Mouse (Mus musculus): ENCODE data around the gene Sdha. TPM values are rescaled to one million over a fixed set of nuclear protein-coding genes. Genes with fewer than 3 reads are reported as not detected.

Sdha gene
- polyA plus RNA-seq, 1 experiment from 2014 or later: 202 TPM

- Histone ChIP-seq H3K9ac (peak overlapping the region; percentile 88), H3K9me3 (no peaks in the 10 kb centered on the region), H3K36me3 (peaks cover 15% of the 10 kb centered on the region), H3K4me1 (replicated peaks) (peaks cover 26% of the 10 kb centered on the region), H3K27ac (peak overlapping the region; percentile 86), H3K4me3 (peak overlapping the region; percentile 76), H3K4me2 (peak overlapping the region; percentile 62), H3K27me3 (no peaks in the 10 kb centered on the region)
- ATAC-seq (ENCODE audit: low FRiP score): peak; percentile 71
- 2% methylated on average over 15 of the region's 15 CpGs for WGBS
Observed at GRCm38 (mm10) chr13:74350435-74350906, 391 bp upstream of the Sdha start.

- peak; percentile 75 for ATAC-seq (ENCODE audit: low FRiP score)
- H3K27me3 ChIP-seq: no peaks in the 10 kb centered on the region
- H3K36me3 ChIP-seq: peaks cover 64% of the 10 kb centered on the region
- H3K4me3 ChIP-seq: no peak overlapping the region
- H3K4me1 ChIP-seq (replicated peaks): no peaks in the 10 kb centered on the region
- no peaks in the 10 kb centered on the region for H3K9me3 ChIP-seq
- WGBS: 58% methylated on average over 3 of the region's 3 CpGs
- no peak overlapping the region for H3K27ac ChIP-seq
- H3K9ac ChIP-seq: no peak overlapping the region
- no peak overlapping the region for H3K4me2 ChIP-seq
Observed at GRCm38 (mm10) chr13:74341036-74341435, 9.0 kb downstream of the Sdha start.

GRCm38 (mm10) chr13:74329321-74329720 is 20.8 kb downstream of the Sdha start:
- no peak overlapping the region for H3K27ac ChIP-seq
- peaks cover 79% of the 10 kb centered on the region for H3K36me3 ChIP-seq
- no peak overlapping the region for H3K4me2 ChIP-seq
- H3K4me1 ChIP-seq (replicated peaks): no peaks in the 10 kb centered on the region
- no peaks in the 10 kb centered on the region for H3K27me3 ChIP-seq
- ATAC-seq (ENCODE audit: low FRiP score): no peak
- H3K9ac ChIP-seq: no peak overlapping the region
- H3K4me3 ChIP-seq: no peak overlapping the region
- no peaks in the 10 kb centered on the region for H3K9me3 ChIP-seq

GRCm38 (mm10) chr13:74317170-74317849 is 32.8 kb downstream of the Sdha start, which contains the start of gene Pdcd6:
TSS of gene Pdcd6 (minus strand) at chr13:74317580.
- Histone ChIP-seq H3K9ac (peak within 1 kb of the TSS; percentile 89), H3K27me3 (no peaks in the 10 kb centered on the region), H3K4me2 (peak within 1 kb of the TSS; percentile 90), H3K4me1 (replicated peaks) (peaks cover 20% of the 10 kb centered on the region), H3K4me3 (peak within 1 kb of the TSS; percentile 92), H3K9me3 (no peaks in the 10 kb centered on the region), H3K36me3 (peaks cover 35% of the 10 kb centered on the region), H3K27ac (peak within 1 kb of the TSS; percentile 66)
- peak; percentile 98 for ATAC-seq (ENCODE audit: low FRiP score)
- WGBS: under 1% methylated on average over 36 of the region's 36 CpGs

- H3K4me3 ChIP-seq: peak overlapping the region; percentile 92
- no peak for ATAC-seq (ENCODE audit: low FRiP score)
- H3K27me3 ChIP-seq: no peaks in the 10 kb centered on the region
- H3K9ac ChIP-seq: peak overlapping the region; percentile 89
- H3K4me2 ChIP-seq: peak overlapping the region; percentile 90
- WGBS: 3% methylated on average over 15 of the region's 15 CpGs
- H3K4me1 ChIP-seq (replicated peaks): peaks cover 20% of the 10 kb centered on the region
- peak overlapping the region; percentile 62 for H3K27ac ChIP-seq
- H3K36me3 ChIP-seq: peaks cover 30% of the 10 kb centered on the region
- no peaks in the 10 kb centered on the region for H3K9me3 ChIP-seq
Observed at GRCm38 (mm10) chr13:74316789-74317169, 33.3 kb downstream of the Sdha start.

DNA sequence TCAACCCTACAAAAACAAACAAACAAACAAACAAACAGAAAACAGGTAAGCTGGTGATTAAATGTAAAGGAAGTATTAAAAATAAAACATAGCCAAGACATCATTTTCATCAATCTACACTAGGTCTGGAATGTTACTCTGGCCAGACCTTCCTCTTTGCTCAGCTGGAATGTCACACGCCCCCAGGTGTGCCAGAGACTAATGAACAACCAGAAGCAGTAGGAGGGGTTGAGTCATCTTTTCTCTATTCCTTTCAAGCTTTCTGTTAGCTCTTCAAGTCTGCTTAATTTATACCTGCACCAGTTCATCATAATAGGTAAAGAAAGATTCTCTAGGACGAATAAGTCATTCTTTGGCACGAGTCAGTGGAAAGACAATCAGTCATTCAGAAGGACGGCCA is 33.7 kb downstream of the Sdha start:
- Histone ChIP-seq H3K27me3 (no peaks in the 10 kb centered on the region), H3K4me1 (replicated peaks) (peaks cover 20% of the 10 kb centered on the region), H3K9ac (peak overlapping the region; percentile 89), H3K27ac (peak overlapping the region; percentile 62; the same call in 1 of the 2 replicates), H3K4me2 (peak overlapping the region; percentile 90), H3K9me3 (no peaks in the 10 kb centered on the region), H3K4me3 (peak overlapping the region; percentile 92), H3K36me3 (peaks cover 30% of the 10 kb centered on the region)
- ATAC-seq (ENCODE audit: low FRiP score): no peak
- 34% methylated on average over 4 of the region's 4 CpGs for WGBS

DNA sequence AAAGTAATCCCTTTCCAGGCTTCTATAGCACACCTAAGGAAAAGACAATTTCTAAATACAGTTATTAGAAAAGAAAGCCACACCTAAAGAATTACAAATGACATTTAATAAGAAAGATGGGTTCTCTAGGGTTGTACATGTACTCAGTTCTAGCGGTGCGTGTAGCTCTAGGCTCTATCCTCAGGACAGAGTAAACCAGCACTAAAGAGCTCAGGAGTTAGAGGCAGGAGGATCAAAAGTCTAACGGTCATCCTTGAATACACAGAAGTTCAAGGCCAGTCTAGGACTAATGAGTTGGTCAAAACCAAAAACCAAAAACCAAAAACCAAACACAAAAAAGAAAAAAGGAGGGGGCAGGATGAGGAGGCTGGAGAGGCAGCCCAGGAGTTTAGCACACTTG is 35.5 kb downstream of the Sdha start:
- H3K9me3 ChIP-seq: no peaks in the 10 kb centered on the region

GRCm38 (mm10) chr13:74305780-74306179 is 44.3 kb downstream of the Sdha start:
- H3K9ac ChIP-seq: no peak overlapping the region
- ATAC-seq (ENCODE audit: low FRiP score): no peak
- H3K27me3 ChIP-seq: no peaks in the 10 kb centered on the region
- no peaks in the 10 kb centered on the region for H3K9me3 ChIP-seq
- peaks cover 91% of the 10 kb centered on the region for H3K36me3 ChIP-seq
- H3K4me3 ChIP-seq: no peak overlapping the region
- H3K4me2 ChIP-seq: no peak overlapping the region
- 96% methylated on average over 1 of the region's 1 CpGs for WGBS
- H3K4me1 ChIP-seq (replicated peaks): no peaks in the 10 kb centered on the region
- H3K27ac ChIP-seq: no peak overlapping the region

More for the DNA sequence above, 35.5 kb downstream of the Sdha start:
- H3K27me3 ChIP-seq: no peaks in the 10 kb centered on the region
- H3K4me1 ChIP-seq (replicated peaks): peaks cover 20% of the 10 kb centered on the region
- peaks cover 33% of the 10 kb centered on the region for H3K36me3 ChIP-seq
- no peak for ATAC-seq (ENCODE audit: low FRiP score)
- no peak overlapping the region for H3K9ac ChIP-seq
- 94% methylated on average over 3 of the region's 3 CpGs for WGBS
- H3K4me3 ChIP-seq: no peak overlapping the region
- no peak overlapping the region for H3K27ac ChIP-seq
- H3K4me2 ChIP-seq: no peak overlapping the region

- H3K9me3 ChIP-seq: no peaks in the 10 kb centered on the region
- H3K4me2 ChIP-seq: no peak overlapping the region
- H3K9ac ChIP-seq: no peak overlapping the region
- WGBS: 91% methylated on average over 6 of the region's 6 CpGs
- ATAC-seq (ENCODE audit: low FRiP score): no peak
- no peaks in the 10 kb centered on the region for H3K27me3 ChIP-seq
- no peaks in the 10 kb centered on the region for H3K4me1 ChIP-seq (replicated peaks)
- H3K27ac ChIP-seq: no peak overlapping the region
- H3K4me3 ChIP-seq: no peak overlapping the region
- peaks cover 87% of the 10 kb centered on the region for H3K36me3 ChIP-seq
Observed at GRCm38 (mm10) chr13:74305380-74305779, 44.7 kb downstream of the Sdha start.

DNA sequence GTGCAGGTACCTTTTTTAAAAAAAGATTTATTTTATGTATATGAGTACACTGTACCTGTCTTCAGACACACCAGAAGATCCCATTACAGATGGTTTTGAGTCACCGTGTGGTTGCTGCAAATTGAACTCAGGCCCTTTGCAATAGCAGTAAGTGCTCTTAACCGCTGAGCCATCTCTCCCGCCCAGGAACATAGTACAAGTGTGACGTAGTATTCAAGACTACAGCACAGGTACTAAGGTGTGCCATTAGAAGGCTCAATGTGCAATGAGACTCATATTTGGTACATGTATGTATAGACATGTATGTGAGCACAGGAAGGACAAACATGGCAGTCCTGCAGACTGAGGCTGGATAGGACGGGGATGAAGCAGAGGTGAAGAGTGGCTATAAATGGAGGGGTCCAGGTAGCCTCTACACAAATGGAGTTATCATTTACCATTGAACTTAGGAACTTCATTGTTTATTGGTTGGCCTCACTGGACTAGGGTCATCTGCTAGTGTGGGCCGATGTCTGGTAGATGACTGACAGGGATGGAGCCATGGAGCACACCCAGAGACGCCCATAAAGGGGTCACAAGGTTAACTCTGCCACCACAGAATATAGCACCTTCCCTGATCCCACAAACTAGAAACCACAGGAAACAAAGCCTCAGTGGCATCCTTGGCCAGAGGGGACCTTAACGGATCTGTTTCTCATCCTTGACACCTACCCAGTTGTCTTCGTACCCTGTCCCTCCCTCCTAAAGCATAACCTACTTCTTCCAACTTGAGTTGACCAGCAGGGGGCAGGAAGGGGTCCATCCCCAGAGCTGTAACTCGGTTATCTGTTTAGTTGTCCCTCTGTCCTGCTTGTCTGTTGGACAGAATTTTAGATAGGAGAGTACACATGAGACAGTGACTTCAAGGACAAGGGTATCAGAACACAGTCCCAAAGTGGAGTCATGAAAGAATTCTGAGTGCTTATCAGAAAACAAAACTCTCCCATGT is 47.7 kb downstream of the Sdha start:
- WGBS: 84% methylated on average over 10 of the region's 10 CpGs
- Histone ChIP-seq H3K4me3 (no peak overlapping the region), H3K9ac (no peak overlapping the region), H3K9me3 (no peaks in the 10 kb centered on the region), H3K36me3 (peaks cover 59% of the 10 kb centered on the region), H3K27ac (no peak overlapping the region), H3K4me1 (replicated peaks) (no peaks in the 10 kb centered on the region), H3K27me3 (no peaks in the 10 kb centered on the region), H3K4me2 (no peak overlapping the region)
- ATAC-seq (ENCODE audit: low FRiP score): peak; percentile 44; the same call in 1 of the 2 replicates

DNA sequence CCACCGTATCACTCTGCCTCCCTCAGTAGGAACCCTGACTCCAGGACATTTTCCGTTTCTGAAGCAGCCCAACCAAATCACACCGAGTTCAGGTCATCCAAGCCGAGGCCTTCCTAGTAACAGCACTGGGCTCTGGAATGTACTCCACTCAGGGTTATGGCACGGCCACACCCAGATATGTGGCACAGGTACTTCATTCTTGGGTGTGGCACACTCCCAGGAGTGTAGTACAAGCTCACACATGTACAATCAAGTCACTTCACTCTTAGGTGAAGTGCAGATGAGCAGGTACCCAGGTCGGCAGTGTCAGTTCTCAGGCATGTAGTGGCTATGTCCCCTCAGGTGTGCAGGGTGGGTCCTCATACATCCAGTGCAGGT is 48.5 kb downstream of the Sdha start:
- Histone ChIP-seq H3K4me2 (no peak overlapping the region), H3K4me1 (replicated peaks) (no peaks in the 10 kb centered on the region), H3K27ac (no peak overlapping the region), H3K9ac (no peak overlapping the region), H3K36me3 (peaks cover 51% of the 10 kb centered on the region), H3K4me3 (no peak overlapping the region), H3K27me3 (no peaks in the 10 kb centered on the region), H3K9me3 (no peaks in the 10 kb centered on the region)
- WGBS: 88% methylated on average over 6 of the region's 6 CpGs
- ATAC-seq (ENCODE audit: low FRiP score): peak; percentile 55; the same call in 1 of the 2 replicates

- Histone ChIP-seq H3K4me3 (no peak overlapping the region), H3K36me3 (peaks cover 46% of the 10 kb centered on the region), H3K9me3 (no peaks in the 10 kb centered on the region), H3K4me1 (replicated peaks) (no peaks in the 10 kb centered on the region), H3K4me2 (no peak overlapping the region), H3K9ac (no peak overlapping the region), H3K27me3 (no peaks in the 10 kb centered on the region), H3K27ac (no peak overlapping the region)
- peak; percentile 86 for ATAC-seq (ENCODE audit: low FRiP score)
- 39% methylated on average over 4 of the region's 4 CpGs for WGBS
Observed at GRCm38 (mm10) chr13:74300925-74301606, 49.0 kb downstream of the Sdha start.
